Mouse (Mus musculus): Measurements from ENCODE around the gene Fgd2. TPM values are rescaled to one million over a fixed set of nuclear protein-coding genes. Genes with fewer than 3 reads are reported as not detected.

Gene Fgd2
- polyA plus RNA-seq (2014; fragmentation: Illumina TruSeq; extraction: RNeasy Lipid Tissue Mini Kit (QIAGEN cat#74804); ENCODE audit: low read depth, low replicate concordance) = 0.28 TPM

GRCm38 (mm10) chr17:29360761-29361221, at the start of gene Fgd2:
Gene Fgd2, plus strand, starts transcription at chr17:29360914.

GRCm38 (mm10) chr17:29317380-29317779, 43.3 kb upstream of the Fgd2 start, which contains the start of gene Pi16:
Gene Pi16, plus strand, starts transcription at chr17:29317680.

GRCm38 (mm10) chr17:29347645-29348256, 13.0 kb upstream of the Fgd2 start, which contains the start of gene Mtch1:
Gene Mtch1, minus strand, starts transcription at chr17:29347934.

Other genes starting within 250 kb of the Fgd2 start
- gene Rab44, start 246.8 kb upstream of the Fgd2 start, polyA plus RNA-seq (2014; fragmentation: Illumina TruSeq; extraction: RNeasy Lipid Tissue Mini Kit (QIAGEN cat#74804); ENCODE audit: low read depth, low replicate concordance) = not detected
- not detected for gene Cpne5, start 122.7 kb upstream of the Fgd2 start, polyA plus RNA-seq (2014; fragmentation: Illumina TruSeq; extraction: RNeasy Lipid Tissue Mini Kit (QIAGEN cat#74804); ENCODE audit: low read depth, low replicate concordance)
- gene Ppil1, start 96.7 kb upstream of the Fgd2 start, polyA plus RNA-seq (2014; fragmentation: Illumina TruSeq; extraction: RNeasy Lipid Tissue Mini Kit (QIAGEN cat#74804); ENCODE audit: low read depth, low replicate concordance) = 13.6 TPM
- gene BC004004, start 92.1 kb upstream of the Fgd2 start, polyA plus RNA-seq (2014; fragmentation: Illumina TruSeq; extraction: RNeasy Lipid Tissue Mini Kit (QIAGEN cat#74804); ENCODE audit: low read depth, low replicate concordance) = 187 TPM
- not detected for gene Pi16, start 43.2 kb upstream of the Fgd2 start, polyA plus RNA-seq (2014; fragmentation: Illumina TruSeq; extraction: RNeasy Lipid Tissue Mini Kit (QIAGEN cat#74804); ENCODE audit: low read depth, low replicate concordance)
- gene Mtch1, start 13.0 kb upstream of the Fgd2 start, polyA plus RNA-seq (2014; fragmentation: Illumina TruSeq; extraction: RNeasy Lipid Tissue Mini Kit (QIAGEN cat#74804); ENCODE audit: low read depth, low replicate concordance) = 11.2 TPM
- gene Pim1, start 129.8 kb downstream of the Fgd2 start, polyA plus RNA-seq (2014; fragmentation: Illumina TruSeq; extraction: RNeasy Lipid Tissue Mini Kit (QIAGEN cat#74804); ENCODE audit: low read depth, low replicate concordance) = 9.3 TPM
- not detected for gene Gm17657, start 188.7 kb downstream of the Fgd2 start, polyA plus RNA-seq (2014; fragmentation: Illumina TruSeq; extraction: RNeasy Lipid Tissue Mini Kit (QIAGEN cat#74804); ENCODE audit: low read depth, low replicate concordance)
- 3.7 TPM for gene Tbc1d22b, start 188.9 kb downstream of the Fgd2 start, polyA plus RNA-seq (2014; fragmentation: Illumina TruSeq; extraction: RNeasy Lipid Tissue Mini Kit (QIAGEN cat#74804); ENCODE audit: low read depth, low replicate concordance)
- not detected for gene Tmem217, start 191.5 kb downstream of the Fgd2 start, polyA plus RNA-seq (2014; fragmentation: Illumina TruSeq; extraction: RNeasy Lipid Tissue Mini Kit (QIAGEN cat#74804); ENCODE audit: low read depth, low replicate concordance)